Mouse (Mus musculus): ENCODE results near the gene N4bp3.

The N4bp3 gene

DNA sequence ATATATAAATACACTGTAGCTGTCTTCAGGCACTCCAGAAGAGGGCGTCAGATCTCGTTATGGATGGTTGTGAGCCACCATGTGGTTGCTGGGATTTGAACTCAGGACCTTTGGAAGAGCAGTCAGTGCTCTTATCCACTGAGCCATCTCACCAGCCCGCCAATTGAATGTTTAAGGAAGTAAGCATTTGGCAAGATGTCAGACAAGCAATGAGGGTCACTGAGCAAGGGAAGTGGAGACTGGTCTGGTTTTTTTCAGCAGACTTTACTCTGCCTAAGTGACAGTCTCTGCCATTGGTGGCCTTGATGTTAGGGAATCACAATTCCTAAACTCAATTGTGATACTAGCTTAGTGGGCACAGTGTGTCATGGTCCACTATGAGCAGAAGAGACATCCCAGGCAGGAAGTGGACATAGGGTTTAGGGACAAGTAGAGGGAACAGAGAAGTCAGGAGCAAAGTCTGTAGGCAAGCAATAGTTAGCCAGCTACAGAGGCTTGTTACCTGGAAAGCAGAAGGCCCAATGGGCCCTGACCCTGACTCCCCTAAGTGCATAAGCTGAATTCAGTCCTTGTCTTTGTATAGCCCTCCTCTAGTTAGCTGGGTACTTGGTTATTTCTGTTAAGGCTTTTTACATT lies 55.8 kb downstream of the N4bp3 start:
- DNase-seq, result no peak

DNA sequence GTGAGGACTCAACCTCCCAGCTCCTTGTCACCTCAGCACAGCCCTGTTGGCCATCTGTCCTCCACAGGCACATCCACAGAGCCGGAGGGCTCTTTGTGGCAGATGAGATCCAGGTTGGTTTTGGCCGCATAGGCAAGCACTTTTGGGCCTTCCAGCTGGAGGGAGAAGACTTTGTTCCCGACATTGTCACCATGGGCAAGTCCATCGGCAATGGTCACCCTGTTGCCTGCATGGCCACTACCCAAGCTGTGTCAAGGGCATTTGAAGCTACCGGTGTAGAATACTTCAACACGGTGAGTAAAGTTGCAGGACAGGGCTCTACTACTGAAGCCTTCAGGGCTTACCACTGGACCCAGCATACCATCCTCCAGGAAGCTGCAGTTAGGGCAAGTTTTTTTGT lies 56.8 kb downstream of the N4bp3 start:
- DNase-seq, result no peak

GRCm38 (mm10) chr11:51593368-51593767 lies 57.3 kb downstream of the N4bp3 start:
- DNase-seq, result no peak
